Mouse (Mus musculus): ENCODE data around the gene Stat4. TPM values are rescaled to one million over a fixed set of nuclear protein-coding genes. Genes with fewer than 3 reads are reported as not detected.

Gene Stat4
- polyA plus RNA-seq (2012), result 0.04 TPM in 1 of 2 replicates, not detected in the other

DNA sequence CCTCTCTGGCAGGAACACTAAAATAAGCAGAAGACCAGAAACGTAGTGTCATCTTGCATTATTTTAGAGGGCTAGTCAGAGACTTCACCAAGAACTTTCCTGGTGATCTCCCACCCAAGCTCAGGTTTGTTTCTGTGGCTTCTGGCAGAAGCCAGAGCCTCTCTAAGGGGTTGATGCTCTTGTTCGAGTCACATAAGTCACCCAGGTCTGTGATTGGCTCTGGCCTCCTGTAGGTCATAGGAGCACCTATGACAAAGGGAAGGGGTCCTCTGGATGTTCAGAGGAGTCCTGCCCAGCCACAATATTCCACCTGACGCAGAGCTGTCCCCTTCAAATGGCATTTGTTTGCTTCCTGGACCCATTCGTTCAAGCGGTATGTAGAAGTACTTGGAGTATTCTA lies at the start of gene Stat4:
Stat4 (plus strand) TSS at position 301 of the 400 bp plus-strand sequence.
- TF ChIP-seq GATA1 (IDR thresholded peaks at IDR 0.05; ENCODE audit: low read length), result no peak
- TF ChIP-seq TAL1 (IDR thresholded peaks at IDR 0.05; ENCODE audit: low read length), result no peak
- Histone ChIP-seq H3K4me3 (replicated peaks) (no peak within 1 kb of the TSS), H3K9me3 (ENCODE audit: control insufficient read depth, low read length) (no peaks in the 10 kb centered on the region), H3K36me3 (ENCODE audit: control insufficient read depth) (no peaks in the 10 kb centered on the region), H3K27me3 (ENCODE audit: control insufficient read depth) (no peaks in the 10 kb centered on the region), H3K4me1 (ENCODE audit: control insufficient read depth) (no peaks in the 10 kb centered on the region)

DNA sequence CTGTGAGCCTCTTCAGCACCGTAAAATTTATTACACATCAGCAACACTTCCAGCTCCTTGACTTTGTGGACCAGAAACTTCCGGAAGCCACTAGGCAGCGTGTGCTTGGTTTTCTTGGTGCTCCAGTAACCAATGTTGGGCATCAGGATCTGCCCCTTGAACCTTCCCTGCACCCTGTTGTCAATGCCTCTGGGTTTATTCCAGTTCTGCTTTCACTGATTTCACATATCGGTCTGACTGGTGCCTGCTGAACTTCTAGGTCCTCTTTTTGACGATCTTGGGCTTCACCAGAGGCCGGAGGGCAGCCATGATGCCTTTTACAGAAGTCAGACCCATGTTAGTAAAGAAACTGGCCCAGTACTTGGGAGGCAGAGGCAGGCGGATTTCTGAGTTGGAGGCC lies 48.6 kb upstream of the Stat4 start:
- Histone ChIP-seq H3K9me3 (ENCODE audit: control insufficient read depth, low read length) (no peaks in the 10 kb centered on the region), H3K36me3 (ENCODE audit: control insufficient read depth) (no peaks in the 10 kb centered on the region), H3K4me1 (ENCODE audit: control insufficient read depth) (no peaks in the 10 kb centered on the region), H3K27me3 (ENCODE audit: control insufficient read depth) (no peaks in the 10 kb centered on the region), H3K4me3 (replicated peaks) (no peak overlapping the region)
- TF ChIP-seq TAL1 (IDR thresholded peaks at IDR 0.05; ENCODE audit: low read length), result no peak
- no peak for TF ChIP-seq GATA1 (IDR thresholded peaks at IDR 0.05; ENCODE audit: low read length)

DNA sequence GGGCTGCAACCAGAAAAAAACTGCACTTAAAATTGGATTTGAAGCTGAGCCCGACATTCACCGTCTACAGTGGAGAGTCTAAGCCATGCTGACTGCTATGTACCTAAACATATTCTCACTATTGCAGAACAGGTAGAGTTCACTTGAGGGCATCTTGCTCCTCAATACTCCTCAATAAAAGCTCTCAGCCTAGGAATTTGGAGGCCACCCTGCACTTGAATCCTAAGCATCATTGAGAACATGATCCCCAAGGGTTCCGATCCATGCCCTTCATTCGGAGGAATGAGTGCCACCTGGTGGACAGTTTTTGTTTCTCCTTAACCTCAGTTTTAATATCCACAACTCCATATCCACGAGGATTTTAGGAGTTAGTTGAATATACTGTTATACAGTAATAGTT lies 42.2 kb upstream of the Stat4 start:
- H3K4me1 ChIP-seq (ENCODE audit: control insufficient read depth), result no peaks in the 10 kb centered on the region
- no peaks in the 10 kb centered on the region for H3K9me3 ChIP-seq (ENCODE audit: control insufficient read depth, low read length)
- H3K27me3 ChIP-seq (ENCODE audit: control insufficient read depth), result no peaks in the 10 kb centered on the region
- TF ChIP-seq GATA1 (IDR thresholded peaks at IDR 0.05; ENCODE audit: low read length) (no peak), TAL1 (IDR thresholded peaks at IDR 0.05; ENCODE audit: low read length) (no peak)
- no peaks in the 10 kb centered on the region for H3K36me3 ChIP-seq (ENCODE audit: control insufficient read depth)
- no peak overlapping the region for H3K4me3 ChIP-seq (replicated peaks)

DNA sequence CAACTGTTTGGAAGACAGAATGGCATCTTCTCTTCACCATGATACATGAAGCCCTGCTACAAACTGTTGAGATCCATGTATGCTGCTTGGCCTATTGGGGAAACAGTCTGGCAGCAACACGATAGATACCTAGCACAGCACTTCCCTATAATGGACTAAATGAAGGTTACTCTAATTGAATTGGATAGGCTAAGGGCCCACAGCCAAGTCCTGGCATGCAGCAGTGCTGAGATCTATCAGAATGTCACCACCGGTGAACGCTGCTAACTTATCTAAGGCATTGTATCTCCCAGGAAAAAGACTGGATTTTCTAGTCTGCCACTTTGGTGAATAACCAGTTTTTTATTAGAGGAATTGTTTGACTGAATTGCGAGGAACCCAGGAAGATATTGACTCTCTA lies 39.8 kb upstream of the Stat4 start:
- no peak for TF ChIP-seq GATA1 (IDR thresholded peaks at IDR 0.05; ENCODE audit: low read length)
- no peak for TF ChIP-seq TAL1 (IDR thresholded peaks at IDR 0.05; ENCODE audit: low read length)
- H3K27me3 ChIP-seq (ENCODE audit: control insufficient read depth), result no peaks in the 10 kb centered on the region

DNA sequence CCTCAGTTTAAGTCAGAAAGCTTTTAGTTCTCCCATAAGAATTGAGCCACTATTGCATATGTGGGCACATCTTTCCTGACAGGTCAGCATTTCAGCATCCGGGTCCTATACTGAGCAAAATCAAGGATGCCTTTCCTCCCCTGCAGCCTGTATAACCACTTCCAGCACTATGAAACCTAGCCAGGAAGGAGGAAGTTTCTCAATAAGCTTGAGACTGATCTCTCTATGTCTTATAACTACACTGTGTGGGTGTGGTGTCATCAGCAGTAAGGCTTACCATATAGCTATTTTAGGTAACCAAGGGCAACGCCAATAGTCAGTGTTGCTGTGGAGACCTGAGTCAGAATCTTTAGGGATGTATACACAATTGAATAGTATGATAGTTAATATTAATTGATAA lies 22.3 kb upstream of the Stat4 start:
- H3K36me3 ChIP-seq (ENCODE audit: control insufficient read depth), result no peaks in the 10 kb centered on the region
- no peaks in the 10 kb centered on the region for H3K9me3 ChIP-seq (ENCODE audit: control insufficient read depth, low read length)
- TF ChIP-seq TAL1 (IDR thresholded peaks at IDR 0.05; ENCODE audit: low read length) (no peak), GATA1 (IDR thresholded peaks at IDR 0.05; ENCODE audit: low read length) (no peak)
- H3K27me3 ChIP-seq (ENCODE audit: control insufficient read depth), result no peaks in the 10 kb centered on the region
- no peak overlapping the region for H3K4me3 ChIP-seq (replicated peaks)
- H3K4me1 ChIP-seq (ENCODE audit: control insufficient read depth), result no peaks in the 10 kb centered on the region

More for the DNA sequence above, 39.8 kb upstream of the Stat4 start:
- no peak overlapping the region for H3K4me3 ChIP-seq (replicated peaks)
- no peaks in the 10 kb centered on the region for H3K36me3 ChIP-seq (ENCODE audit: control insufficient read depth)
- no peaks in the 10 kb centered on the region for H3K9me3 ChIP-seq (ENCODE audit: control insufficient read depth, low read length)
- no peaks in the 10 kb centered on the region for H3K4me1 ChIP-seq (ENCODE audit: control insufficient read depth)

DNA sequence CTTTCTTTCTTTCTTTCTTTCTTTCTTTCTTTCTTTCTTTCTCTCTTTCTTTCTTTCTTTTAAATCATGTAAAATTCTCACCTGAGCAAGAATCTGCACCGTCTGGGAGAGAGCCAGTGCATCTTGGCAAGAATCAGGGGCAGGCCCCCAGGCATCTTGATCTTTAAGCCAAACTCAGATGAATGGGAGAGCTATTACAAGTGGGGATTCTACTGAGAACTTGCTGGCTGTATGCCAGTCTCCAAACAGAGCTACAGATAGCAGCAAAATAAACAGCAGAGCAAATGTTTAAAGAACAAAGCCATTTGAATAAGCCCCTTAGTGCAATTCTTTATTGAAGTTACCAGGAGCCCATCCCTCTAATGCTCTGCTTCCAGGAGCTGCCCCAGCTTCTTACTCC lies 18.0 kb upstream of the Stat4 start:
- Histone ChIP-seq H3K27me3 (ENCODE audit: control insufficient read depth) (no peaks in the 10 kb centered on the region), H3K36me3 (ENCODE audit: control insufficient read depth) (no peaks in the 10 kb centered on the region), H3K4me1 (ENCODE audit: control insufficient read depth) (no peaks in the 10 kb centered on the region), H3K9me3 (ENCODE audit: control insufficient read depth, low read length) (no peaks in the 10 kb centered on the region), H3K4me3 (replicated peaks) (no peak overlapping the region)
- TF ChIP-seq GATA1 (IDR thresholded peaks at IDR 0.05; ENCODE audit: low read length) (no peak), TAL1 (IDR thresholded peaks at IDR 0.05; ENCODE audit: low read length) (no peak)

DNA sequence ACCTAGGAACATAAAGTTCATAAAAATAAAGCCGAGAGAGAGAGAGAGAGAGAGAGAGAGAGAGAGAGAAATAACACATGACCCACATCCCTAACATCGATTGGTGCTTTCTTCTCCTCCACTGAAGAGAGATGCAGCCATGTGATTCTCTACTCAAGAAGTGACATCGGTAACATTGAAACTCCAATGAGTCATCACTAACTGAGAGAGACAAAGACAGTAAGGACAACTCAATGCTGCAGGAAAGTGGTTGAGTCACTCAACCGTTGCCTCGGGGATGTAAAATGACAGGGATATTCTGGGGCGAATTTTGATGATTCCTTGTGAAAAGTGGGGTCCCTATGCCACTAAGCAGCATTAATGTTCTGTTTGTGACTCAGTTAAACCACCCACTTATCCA lies 16.8 kb upstream of the Stat4 start:
- no peaks in the 10 kb centered on the region for H3K4me1 ChIP-seq (ENCODE audit: control insufficient read depth)
- H3K4me3 ChIP-seq (replicated peaks), result no peak overlapping the region
- TF ChIP-seq TAL1 (IDR thresholded peaks at IDR 0.05; ENCODE audit: low read length), result no peak
- H3K36me3 ChIP-seq (ENCODE audit: control insufficient read depth), result no peaks in the 10 kb centered on the region
- H3K9me3 ChIP-seq (ENCODE audit: control insufficient read depth, low read length), result no peaks in the 10 kb centered on the region
- H3K27me3 ChIP-seq (ENCODE audit: control insufficient read depth), result no peaks in the 10 kb centered on the region

DNA sequence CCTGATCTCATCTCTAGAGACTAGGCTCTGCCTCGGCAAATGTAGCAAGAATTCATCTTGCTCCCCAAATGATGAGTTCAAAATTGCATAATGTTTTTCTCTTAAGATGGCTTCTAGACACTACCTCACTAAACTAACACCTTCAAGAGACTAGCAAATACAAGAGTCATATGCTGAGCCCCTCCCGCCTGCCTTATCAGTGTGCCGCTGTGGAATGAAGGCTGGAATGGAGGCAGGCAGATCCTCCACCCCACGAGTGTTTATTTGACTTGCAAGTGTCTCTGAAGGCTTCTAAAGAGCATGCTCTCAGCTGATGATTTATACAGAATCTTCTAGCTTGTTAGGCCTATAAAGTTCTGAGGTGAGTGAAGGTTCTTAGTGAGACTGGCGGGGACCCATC lies 11.4 kb upstream of the Stat4 start:
- no peak for TF ChIP-seq GATA1 (IDR thresholded peaks at IDR 0.05; ENCODE audit: low read length)
- TF ChIP-seq TAL1 (IDR thresholded peaks at IDR 0.05; ENCODE audit: low read length), result no peak
- Histone ChIP-seq H3K9me3 (ENCODE audit: control insufficient read depth, low read length) (no peaks in the 10 kb centered on the region), H3K36me3 (ENCODE audit: control insufficient read depth) (no peaks in the 10 kb centered on the region), H3K4me1 (ENCODE audit: control insufficient read depth) (no peaks in the 10 kb centered on the region), H3K27me3 (ENCODE audit: control insufficient read depth) (no peaks in the 10 kb centered on the region), H3K4me3 (replicated peaks) (no peak overlapping the region)

DNA sequence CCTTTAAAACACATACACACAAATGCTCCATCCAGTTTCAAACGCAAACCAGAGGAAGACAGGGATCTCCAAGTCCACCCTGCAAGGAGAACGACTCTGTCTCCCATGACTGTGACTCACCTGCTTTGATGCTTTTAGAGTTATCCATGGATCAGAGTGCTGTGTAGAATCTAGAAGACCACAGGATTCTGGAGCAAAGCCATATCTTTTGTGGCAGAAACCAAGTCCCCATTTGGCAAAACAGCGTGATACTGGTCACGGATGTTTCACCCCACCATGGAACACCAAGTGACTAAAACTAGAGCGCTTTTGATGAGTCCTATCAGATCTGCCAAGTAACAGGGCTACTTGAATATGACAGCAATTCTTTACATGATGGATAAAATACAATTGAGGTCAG lies 7.9 kb upstream of the Stat4 start:
- Histone ChIP-seq H3K36me3 (ENCODE audit: control insufficient read depth) (no peaks in the 10 kb centered on the region), H3K4me3 (replicated peaks) (no peak overlapping the region), H3K4me1 (ENCODE audit: control insufficient read depth) (no peaks in the 10 kb centered on the region), H3K9me3 (ENCODE audit: control insufficient read depth, low read length) (no peaks in the 10 kb centered on the region), H3K27me3 (ENCODE audit: control insufficient read depth) (no peaks in the 10 kb centered on the region)
- no peak for TF ChIP-seq GATA1 (IDR thresholded peaks at IDR 0.05; ENCODE audit: low read length)
- no peak for TF ChIP-seq TAL1 (IDR thresholded peaks at IDR 0.05; ENCODE audit: low read length)

DNA sequence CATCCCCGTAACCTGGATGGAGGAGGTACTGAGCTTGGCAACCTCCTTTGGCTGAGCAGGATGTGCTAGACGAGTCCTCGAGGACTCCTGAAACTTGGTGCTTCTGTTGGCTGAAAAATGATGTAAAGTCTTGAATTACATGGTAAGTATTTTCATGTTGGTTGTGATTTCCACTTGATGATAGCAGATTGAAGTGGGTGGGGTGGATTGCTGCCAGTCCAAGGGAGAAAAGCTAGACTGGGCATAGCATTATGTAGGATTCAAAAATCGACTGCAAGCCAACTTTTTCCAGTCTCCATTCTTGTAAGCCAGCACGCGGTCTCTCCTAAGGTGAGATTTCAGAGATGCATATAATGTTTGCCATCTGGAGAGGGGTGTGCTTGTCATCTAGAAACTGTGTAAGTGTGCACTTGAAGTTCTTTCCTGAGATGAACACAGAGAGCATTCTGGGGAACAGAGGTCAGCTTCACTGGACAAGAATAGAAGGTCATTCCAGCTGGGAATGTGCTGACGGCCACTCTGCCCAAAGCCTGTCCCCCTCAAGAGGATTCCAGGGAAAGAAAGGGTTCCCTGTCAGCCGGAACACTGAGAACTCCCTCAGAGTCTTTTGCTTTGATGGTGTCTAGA lies 5.1 kb downstream of the Stat4 start:
- Histone ChIP-seq H3K9me3 (ENCODE audit: control insufficient read depth, low read length) (no peaks in the 10 kb centered on the region), H3K4me3 (replicated peaks) (no peak overlapping the region), H3K4me1 (ENCODE audit: control insufficient read depth) (no peaks in the 10 kb centered on the region), H3K36me3 (ENCODE audit: control insufficient read depth) (no peaks in the 10 kb centered on the region), H3K27me3 (ENCODE audit: control insufficient read depth) (no peaks in the 10 kb centered on the region)
- no peak for TF ChIP-seq TAL1 (IDR thresholded peaks at IDR 0.05; ENCODE audit: low read length)
- no peak for TF ChIP-seq GATA1 (IDR thresholded peaks at IDR 0.05; ENCODE audit: low read length)

All from erythroblast, embryonic 14.5 days (primary cell).